In genomic region chr3:121871795-121872194, GRCm38 (mm10) we compare ENCODE assay signal across 22 mouse cellular contexts. TPM values are rescaled to one million over a fixed set of nuclear protein-coding genes. Genes with fewer than 3 reads are reported as not detected.
DNase-seq lines count a peak whose midpoint lies in the region; ATAC-seq and TF ChIP-seq lines count a peak whose summit lies in the region.
"Had no signal": no experiment of that assay in that cellular context is flagged by ENCODE, and none has a peak within 500 bp of the region (broad histone marks: within the 10 kb centered on the region; RNA-seq: fewer than 3 reads in every experiment).

No protein-coding gene starts in this region.

- no peak for TF ChIP-seq CTCF in intestine, postnatal 0 days (IDR thresholded peaks at IDR 0.05; ENCODE audit: low read depth)
- no peak for TF ChIP-seq CTCF in kidney, adult 2 months (conservative IDR thresholded peaks at IDR 0.05; ENCODE audit: insufficient read depth, insufficient read length, low read depth, low read length)
- no peak for TF ChIP-seq CTCF in liver, adult 2 months (IDR thresholded peaks at IDR 0.05; ENCODE audit: low read depth, low read length)

- no peak for ATAC-seq in intestine, embryonic 14.5 days (replicated peaks; ENCODE audit: low FRiP score, low TSS enrichment, low read depth)
- ATAC-seq in intestine, postnatal 0 days, result no peak
- no peak for ATAC-seq in liver, embryonic 12.5 days
- ATAC-seq: CD4-positive, CD25-positive, alpha-beta regulatory T cell, adult 4 months; forebrain, embryonic 14.5 days; forebrain, embryonic 16.5 days had no signal

- H3K27me3 ChIP-seq in intestine, embryonic 14.5 days (replicated peaks; ENCODE audit: control insufficient read depth, insufficient read depth, low read length), result no peaks in the 10 kb centered on the region
- no peaks in the 10 kb centered on the region for H3K27me3 ChIP-seq in intestine, postnatal 0 days (replicated peaks; ENCODE audit: control insufficient read depth, insufficient read depth, low read length)
- H3K27me3 ChIP-seq in kidney, adult 2 months (replicated peaks; ENCODE audit: control insufficient read depth, insufficient read depth, low read length), result no peaks in the 10 kb centered on the region
- no peaks in the 10 kb centered on the region for H3K27me3 ChIP-seq in liver, adult 2 months (ENCODE audit: control insufficient read depth, insufficient read depth, low read length)
- no peaks in the 10 kb centered on the region for H3K27me3 ChIP-seq in liver, embryonic 12.5 days (replicated peaks)
- H3K27me3 ChIP-seq: embryonic facial prominence, embryonic 12.5 days; forebrain, embryonic 12.5 days had no signal

- H3K79me2 ChIP-seq in liver, adult 2 months (ENCODE audit: control insufficient read depth, insufficient read depth, low read length), result no peaks in the 10 kb centered on the region

- H3K9me3 ChIP-seq in intestine, embryonic 14.5 days (ENCODE audit: control insufficient read depth, low read length), result no peaks in the 10 kb centered on the region
- no peaks in the 10 kb centered on the region for H3K9me3 ChIP-seq in intestine, postnatal 0 days (ENCODE audit: control insufficient read depth)
- no peaks in the 10 kb centered on the region for H3K9me3 ChIP-seq in liver, embryonic 12.5 days (replicated peaks)
- H3K9me3 ChIP-seq: embryonic facial prominence, embryonic 10.5 days; embryonic facial prominence, embryonic 12.5 days; forebrain, embryonic 12.5 days had no signal

- H3K27ac ChIP-seq in intestine, embryonic 14.5 days (ENCODE audit: low read depth), result no peak overlapping the region
- H3K27ac ChIP-seq in intestine, postnatal 0 days (ENCODE audit: low read depth, low read length), result no peak overlapping the region
- peak overlapping the region; percentile 31; the same call in 1 of the 2 replicates for H3K27ac ChIP-seq in kidney, adult 2 months (ENCODE audit: insufficient read depth, low read depth, low read length)
- peak overlapping the region; percentile 4; the same call in 1 of the 2 replicates for H3K27ac ChIP-seq in liver, adult 2 months (replicated peaks; ENCODE audit: insufficient read depth, low read depth, low read length)
- no peak overlapping the region for H3K27ac ChIP-seq in liver, embryonic 12.5 days
- H3K27ac ChIP-seq: embryonic facial prominence, embryonic 10.5 days; embryonic facial prominence, embryonic 12.5 days; forebrain, embryonic 12.5 days had no signal

- no peaks in the 10 kb centered on the region for H3K4me1 ChIP-seq in intestine, embryonic 14.5 days (replicated peaks; ENCODE audit: control insufficient read depth, insufficient read depth, low read length)
- no peaks in the 10 kb centered on the region for H3K4me1 ChIP-seq in intestine, postnatal 0 days (replicated peaks; ENCODE audit: control insufficient read depth, insufficient read depth, low read length)
- H3K4me1 ChIP-seq in kidney, adult 2 months (ENCODE audit: control insufficient read depth, insufficient read depth, low read length), result peaks cover 25% of the 10 kb centered on the region; the same call in 1 of the 2 replicates
- H3K4me1 ChIP-seq in liver, adult 2 months (ENCODE audit: control insufficient read depth, insufficient read depth, low read length), result peaks cover 31% of the 10 kb centered on the region
- H3K4me1 ChIP-seq in liver, embryonic 12.5 days, result no peaks in the 10 kb centered on the region
- H3K4me1 ChIP-seq: embryonic facial prominence, embryonic 12.5 days; forebrain, embryonic 12.5 days had no signal

- peak; percentile 33 for DNase-seq in intestine, embryonic 14.5 days (ENCODE audit: low spot score)
- peak; percentile 67 for DNase-seq in kidney, adult 2 months
- no peak for DNase-seq in kidney, adult 8-10 months
- peak; percentile 79 for DNase-seq in liver, adult 2 months (ENCODE audit: extremely low read depth, low read depth, low spot score)
- no peak for DNase-seq in thymus, postnatal 0 days (ENCODE audit: low spot score)
- DNase-seq: adrenal gland, adult 2 months; adrenal gland, postnatal 10 days; adrenal gland, postnatal 25 days; B cell, adult 2 months; cerebellum, adult 11-12 months; cerebellum, adult 2 months; cerebellum, adult 9-10 months; cerebellum, postnatal 10 days; cerebellum, postnatal 25 days had no signal

- WGBS in intestine, embryonic 14.5 days, result 82% methylated on average over 4 of the region's 4 CpGs
- 91% methylated on average over 4 of the region's 4 CpGs for WGBS in intestine, postnatal 0 days
- 69% methylated on average over 4 of the region's 4 CpGs for WGBS in kidney, adult 2 months
- 28% methylated on average over 4 of the region's 4 CpGs for WGBS in liver, adult 2 months
- 62% methylated on average over 4 of the region's 4 CpGs for WGBS in liver, embryonic 12.5 days (ENCODE audit: insufficient replicate concordance)

- no peak overlapping the region for H3K4me3 ChIP-seq in intestine, embryonic 14.5 days (ENCODE audit: low read depth, low read length)
- no peak overlapping the region for H3K4me3 ChIP-seq in intestine, postnatal 0 days (ENCODE audit: low read depth, low read length)
- no peak overlapping the region for H3K4me3 ChIP-seq in kidney, adult 2 months (ENCODE audit: insufficient read depth, low read depth, low read length)
- H3K4me3 ChIP-seq in liver, adult 2 months (ENCODE audit: insufficient read depth, low read depth, low read length), result no peak overlapping the region
- H3K4me3 ChIP-seq in liver, embryonic 12.5 days, result no peak overlapping the region
- H3K4me3 ChIP-seq: embryonic facial prominence, embryonic 10.5 days; embryonic facial prominence, embryonic 12.5 days; forebrain, embryonic 12.5 days had no signal

- no peak overlapping the region for H3K9ac ChIP-seq in intestine, embryonic 14.5 days (ENCODE audit: low read length)
- H3K9ac ChIP-seq in intestine, postnatal 0 days (ENCODE audit: low read depth, low read length), result no peak overlapping the region
- no peak overlapping the region for H3K9ac ChIP-seq in liver, adult 2 months (ENCODE audit: low read depth, low read length)
- no peak overlapping the region for H3K9ac ChIP-seq in liver, embryonic 12.5 days
- H3K9ac ChIP-seq: embryonic facial prominence, embryonic 12.5 days; forebrain, embryonic 12.5 days had no signal

- no peak overlapping the region for H3K4me2 ChIP-seq in intestine, embryonic 14.5 days (ENCODE audit: low read length)
- H3K4me2 ChIP-seq in intestine, postnatal 0 days (replicated peaks; ENCODE audit: low read depth), result no peak overlapping the region
- no peak overlapping the region for H3K4me2 ChIP-seq in liver, embryonic 12.5 days
- H3K4me2 ChIP-seq: embryonic facial prominence, embryonic 12.5 days; forebrain, embryonic 12.5 days had no signal

- TF ChIP-seq POLR2A in kidney, adult 2 months (IDR thresholded peaks at IDR 0.05; ENCODE audit: low read depth, low read length), result no peak
- no peak for TF ChIP-seq POLR2A in liver, adult 2 months (IDR thresholded peaks at IDR 0.05; ENCODE audit: extremely low read depth, insufficient read depth, low read length)

- no peaks in the 10 kb centered on the region for H3K36me3 ChIP-seq in intestine, embryonic 14.5 days (ENCODE audit: control insufficient read depth, insufficient read depth, low read length)
- H3K36me3 ChIP-seq in intestine, postnatal 0 days (ENCODE audit: control insufficient read depth, insufficient read depth), result no peaks in the 10 kb centered on the region
- H3K36me3 ChIP-seq in kidney, adult 2 months (ENCODE audit: control insufficient read depth, insufficient read depth, low read length), result no peaks in the 10 kb centered on the region
- H3K36me3 ChIP-seq in liver, adult 2 months (ENCODE audit: control insufficient read depth, insufficient read depth, low read length), result no peaks in the 10 kb centered on the region
- no peaks in the 10 kb centered on the region for H3K36me3 ChIP-seq in liver, embryonic 12.5 days
- H3K36me3 ChIP-seq: embryonic facial prominence, embryonic 10.5 days; embryonic facial prominence, embryonic 12.5 days; forebrain, embryonic 12.5 days had no signal

RNA-seq across cellular contexts. Expression of gene Abcd3, which starts 56.7 kb away (rescaled TPM):
- polyA plus RNA-seq in intestine, embryonic 14.5 days (2014; fragmentation: Nextera tagmentation; extraction: Ambion mirVana), result 56.8 and 61.7 TPM in 2 replicates
- 46.9 and 53.0 TPM in 2 replicates for polyA plus RNA-seq in intestine, postnatal 0 days (2015; fragmentation: Nextera tagmentation; extraction: Ambion mirVana)
- polyA plus RNA-seq in kidney, adult 2 months (2012; rRNA removed), result 25.5 and 48.2 TPM in 2 replicates
- total RNA-seq in liver, adult 2 months (2014; rRNA removed), result 277 and 397 TPM in 2 replicates
- 45.5 and 49.5 TPM in 2 replicates for polyA plus RNA-seq in liver, adult 2 months (2012; rRNA removed)
- polyA plus RNA-seq in liver, embryonic 12.5 days (2016; fragmentation: Nextera tagmentation; extraction: Ambion mirVana), result 28.2 and 29.6 TPM in 2 replicates
- polyA plus RNA-seq in thymus, postnatal 0 days (2015; fragmentation: Nextera tagmentation; extraction: Ambion mirVana), result 25.5 and 29.7 TPM in 2 replicates

Comparison
In these comparisons a context has a peak if more than half of its experiments do, and no peak if none do; other contexts are left out.
1. DNase-seq: peak in intestine, embryonic 14.5 days (single experiment), kidney, adult 2 months (single experiment) and liver, adult 2 months (single experiment); none in kidney, adult 8-10 months (0 of 2) and thymus, postnatal 0 days (single experiment).
2. H3K27ac ChIP-seq: peak in kidney, adult 2 months (single experiment) and liver, adult 2 months (single experiment); none in intestine, embryonic 14.5 days (single experiment), intestine, postnatal 0 days (single experiment) and liver, embryonic 12.5 days (single experiment).